Comparison of ENCODE assay signal across 17 mouse cellular contexts in the genomic region with DNA sequence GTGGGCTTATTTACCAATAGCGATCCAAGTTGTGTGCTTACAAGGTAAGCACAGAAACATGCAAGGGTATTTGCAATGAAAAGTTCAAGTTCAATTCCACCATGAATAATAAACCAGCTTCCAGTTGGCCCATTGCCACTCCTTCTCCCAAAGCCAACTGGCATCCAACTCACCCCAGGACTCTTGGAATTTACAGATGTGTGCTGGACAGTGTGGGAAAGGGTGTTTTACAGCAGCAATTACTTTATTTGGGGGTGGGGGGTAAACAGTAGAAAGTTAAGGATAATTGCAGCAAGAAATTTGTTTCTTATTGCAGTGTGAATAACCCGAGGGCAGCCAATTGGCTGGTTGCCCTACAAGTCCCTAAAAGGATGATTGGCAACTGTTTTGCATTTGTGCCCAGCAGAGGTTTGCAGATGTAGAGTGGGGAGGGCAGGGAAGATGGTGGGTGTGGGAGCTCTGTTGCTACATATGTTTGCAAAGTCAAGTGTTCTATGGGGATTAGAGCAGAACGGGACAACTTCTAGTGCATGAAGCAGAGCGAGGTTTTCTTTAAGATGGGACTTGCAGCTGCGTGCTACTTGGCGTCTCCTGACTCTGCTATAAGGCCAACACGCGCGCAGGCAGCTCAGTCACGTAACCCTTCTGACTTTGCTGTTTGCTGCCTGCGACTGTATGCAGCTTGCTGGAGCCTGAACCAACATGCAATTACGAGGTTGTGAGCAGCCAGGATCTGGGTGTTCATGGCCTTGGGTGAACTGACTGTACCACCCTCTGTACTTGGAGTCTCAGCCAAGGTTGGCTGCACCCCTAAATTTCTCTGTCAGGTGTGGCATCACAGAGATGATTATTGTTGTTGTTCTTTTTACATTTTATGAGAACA.
DNase-seq lines count a peak whose midpoint lies in the region; ATAC-seq and TF ChIP-seq lines count a peak whose summit lies in the region.
"Had no signal": no experiment of that assay in that cellular context is flagged by ENCODE, and none has a peak within 500 bp of the region (broad histone marks: within the 10 kb centered on the region; RNA-seq: fewer than 3 reads in every experiment).

No protein-coding gene starts in this region.

- H3K9ac ChIP-seq in kidney, embryonic 15.5 days = no peak overlapping the region
- no peak overlapping the region for H3K9ac ChIP-seq in limb, embryonic 13.5 days

- H3K27me3 ChIP-seq in kidney, adult 2 months (replicated peaks; ENCODE audit: control insufficient read depth, insufficient read depth, low read length) = no peaks in the 10 kb centered on the region
- H3K27me3 ChIP-seq in kidney, embryonic 15.5 days = no peaks in the 10 kb centered on the region
- H3K27me3 ChIP-seq in limb, embryonic 13.5 days = peaks cover 3% of the 10 kb centered on the region; the same call in 1 of the 2 replicates
- H3K27me3 ChIP-seq: CH12.LX, Patski had no signal

- H3K4me3 ChIP-seq in kidney, adult 2 months (ENCODE audit: insufficient read depth, low read depth, low read length) = no peak overlapping the region
- no peak overlapping the region for H3K4me3 ChIP-seq in kidney, embryonic 15.5 days (replicated peaks)
- H3K4me3 ChIP-seq in limb, embryonic 13.5 days = no peak overlapping the region
- H3K4me3 ChIP-seq in left cerebral cortex, adult 2 months = no peak overlapping the region

- no peaks in the 10 kb centered on the region for H3K9me3 ChIP-seq in kidney, embryonic 15.5 days (replicated peaks)
- no peaks in the 10 kb centered on the region for H3K9me3 ChIP-seq in limb, embryonic 13.5 days

- 53% methylated on average over 12 of the region's 12 CpGs for WGBS in kidney, adult 2 months
- 82% methylated on average over 12 of the region's 12 CpGs for WGBS in kidney, embryonic 15.5 days
- WGBS in limb, embryonic 13.5 days = 40% methylated on average over 12 of the region's 12 CpGs

- intact Hi-C loops in left cerebral cortex, adult 2 months (cut with DNase I) = no loop called here

- no peak for TF ChIP-seq POLR2A in kidney, adult 2 months (IDR thresholded peaks at IDR 0.05; ENCODE audit: low read depth, low read length)

- no peak overlapping the region for H3K4me2 ChIP-seq in kidney, embryonic 15.5 days
- H3K4me2 ChIP-seq in limb, embryonic 13.5 days (replicated peaks) = 0 out of 2 replicates have a peak overlapping the region, but pooled peaks have one; percentile 12

- no peak overlapping the region for H3K27ac ChIP-seq in kidney, adult 2 months (ENCODE audit: insufficient read depth, low read depth, low read length)
- no peak overlapping the region for H3K27ac ChIP-seq in kidney, embryonic 15.5 days
- H3K27ac ChIP-seq in limb, embryonic 13.5 days = peak overlapping the region; percentile 69
- H3K27ac ChIP-seq in left cerebral cortex, adult 2 months = no peak overlapping the region

- TF ChIP-seq CTCF in kidney, adult 2 months (conservative IDR thresholded peaks at IDR 0.05; ENCODE audit: insufficient read depth, insufficient read length, low read depth, low read length) = no peak
- no peak for TF ChIP-seq CTCF in left cerebral cortex, adult 2 months (IDR thresholded peaks at IDR 0.05)

- no peaks in the 10 kb centered on the region for H3K4me1 ChIP-seq in kidney, adult 2 months (ENCODE audit: control insufficient read depth, insufficient read depth, low read length)
- 0 out of 2 replicates have a peak, but pooled peaks cover 3% of the 10 kb centered on the region for H3K4me1 ChIP-seq in kidney, embryonic 15.5 days
- H3K4me1 ChIP-seq in limb, embryonic 13.5 days = peaks cover 20% of the 10 kb centered on the region

- ATAC-seq in kidney, embryonic 15.5 days (replicated peaks; ENCODE audit: low FRiP score) = no peak
- ATAC-seq in limb, embryonic 13.5 days (ENCODE audit: low FRiP score, low read depth) = peak; percentile 86
- ATAC-seq: forebrain, embryonic 16.5 days; inflammation-experienced regulatory T-cells, adult 6 months; Patski had no signal

- peak; percentile 80 for DNase-seq in kidney, adult 2 months
- DNase-seq in adrenal gland, postnatal 36 days = peak; percentile 16 to 23
- peak; percentile 41 for DNase-seq in gonadal fat pad, adult 2 months (ENCODE audit: low read depth)
- no peak for DNase-seq in left cerebral cortex, adult 2 months (ENCODE audit: extremely low spot score in 1 of 2, low spot score in 2 of 2)
- DNase-seq in ovary, adult 18-20 months (ENCODE audit: low spot score) = no peak
- DNase-seq: cerebellum, adult 11 months; heart, adult 11 months; liver; lung, postnatal 10 days; right cerebral cortex, postnatal 4 days; thymus, postnatal 4 days had no signal

- no peaks in the 10 kb centered on the region for H3K36me3 ChIP-seq in kidney, adult 2 months (ENCODE audit: control insufficient read depth, insufficient read depth, low read length)
- no peaks in the 10 kb centered on the region for H3K36me3 ChIP-seq in kidney, embryonic 15.5 days
- no peaks in the 10 kb centered on the region for H3K36me3 ChIP-seq in limb, embryonic 13.5 days

Comparison
In these comparisons a context has a peak if more than half of its experiments do, and no peak if none do; other contexts are left out.
1. DNase-seq: peak in kidney, adult 2 months (single experiment), adrenal gland, postnatal 36 days (2 of 2) and gonadal fat pad, adult 2 months (single experiment); none in left cerebral cortex, adult 2 months (0 of 2) and ovary, adult 18-20 months (single experiment).